Mouse (Mus musculus): ENCODE measurements at regions not wholly inside any gene's neighbourhood (a gene's known extent, or its start where the extent isn't known, plus 50 kb on each side); places are given as distances from the start of the nearest gene placed in this dataset.

- no peak for TF ChIP-seq CTCF (IDR thresholded peaks at IDR 0.05; ENCODE audit: extremely low read depth, insufficient read depth, low read length)
- TF ChIP-seq POLR2A (IDR thresholded peaks at IDR 0.05; ENCODE audit: extremely low read depth, insufficient read depth, low read length) = no peak
Observed at GRCm38 (mm10) chr5:64027733-64028132, 59.0 kb upstream of the Rell1 start.

Measured in cortical plate, adult 2 months (tissue).